Mouse (Mus musculus) forebrain, embryonic 10.5 days (tissue): ENCODE results near the gene Ninj1. TPM values are rescaled to one million over a fixed set of nuclear protein-coding genes. Genes with fewer than 3 reads are reported as not detected.

Experiments
- DNase-seq: peaks from one replicate; pipeline ENCODE4 v3.0.0-alpha.2; 2017; ENCODE audit warnings: low spot score; ENCODE audit errors: extremely low spot score
- H3K27ac ChIP-seq: fragments of 300-500 bp; sonication (generic); 2 replicates; pipeline ENCODE4 v1.5.1; 2016; ENCODE audit warnings: mild to moderate bottlenecking
- H3K27me3 ChIP-seq: fragments of 300-500 bp; sonication (generic); 2 replicates; pipeline ENCODE4 v1.6.1; 2016; ENCODE audit warnings: mild to moderate bottlenecking; ENCODE audit not compliant: poor library complexity, severe bottlenecking
- H3K36me3 ChIP-seq: fragments of 300-500 bp; sonication (generic); replicated peaks from 2 replicates; pipeline ENCODE4 v1.6.1; 2016; ENCODE audit warnings: mild to moderate bottlenecking, moderate library complexity
- H3K4me1 ChIP-seq: fragments of 300-500 bp; sonication (generic); 2 replicates; pipeline ENCODE4 v1.6.1; 2016
- H3K4me3 ChIP-seq: fragments of 300-500 bp; sonication (generic); 2 replicates; pipeline ENCODE4 v1.5.1; 2016; ENCODE audit warnings: mild to moderate bottlenecking, moderate library complexity
- H3K9me3 ChIP-seq: fragments of 300-500 bp; sonication (generic); 2 replicates; pipeline ENCODE4 v1.6.1; 2016; ENCODE audit warnings: mild to moderate bottlenecking, moderate library complexity
- WGBS: fragments of 180-500 bp; shearing (Covaris S2); methylation state at CpG from one replicate; pipeline ENCODE4 v1.1.7; 2016; 5-methylcytosine and 5-hydroxymethylcytosine counted together
- polyA plus RNA-seq: library from polyadenylated mRNA; unstranded; fragments of >200 nt; fragmentation: Nextera tagmentation; extraction: Ambion mirVana; gene quantifications from 2 replicates; pipeline ENCODE4 v1.2.1, GENCODE M21; 2016

The Ninj1 gene
- polyA plus RNA-seq, 1 experiment from 2014 or later = 22.7 TPM

- 73% methylated on average over 7 of the region's 7 CpGs for WGBS
- Histone ChIP-seq H3K4me1 (no peaks in the 10 kb centered on the region), H3K27me3 (peaks cover 17% of the 10 kb centered on the region), H3K27ac (no peak overlapping the region), H3K36me3 (no peaks in the 10 kb centered on the region), H3K4me3 (no peak overlapping the region), H3K9me3 (peaks cover 8% of the 10 kb centered on the region; the same call in 1 of the 2 replicates)
- no peak for DNase-seq
These were observed 32.7 kb upstream of the Ninj1 start for GRCm38 (mm10) chr13:49154621-49155020.

GRCm38 (mm10) chr13:49156645-49157044, 30.6 kb upstream of the Ninj1 start:
- Histone ChIP-seq H3K27me3 (no peaks in the 10 kb centered on the region), H3K27ac (no peak overlapping the region), H3K9me3 (peaks cover 8% of the 10 kb centered on the region; the same call in 1 of the 2 replicates), H3K4me1 (no peaks in the 10 kb centered on the region), H3K4me3 (no peak overlapping the region), H3K36me3 (no peaks in the 10 kb centered on the region)
- no peak for DNase-seq
- 71% methylated on average over 4 of the region's 4 CpGs for WGBS

- 83% methylated on average over 10 of the region's 10 CpGs for WGBS
- Histone ChIP-seq H3K27me3 (no peaks in the 10 kb centered on the region), H3K27ac (no peak overlapping the region), H3K4me1 (no peaks in the 10 kb centered on the region), H3K9me3 (peaks cover 8% of the 10 kb centered on the region; the same call in 1 of the 2 replicates), H3K36me3 (no peaks in the 10 kb centered on the region), H3K4me3 (no peak overlapping the region)
- DNase-seq = no peak
These were observed 29.1 kb upstream of the Ninj1 start for GRCm38 (mm10) chr13:49158040-49158713.

GRCm38 (mm10) chr13:49161236-49161635, 26.0 kb upstream of the Ninj1 start:
- H3K36me3 ChIP-seq = no peaks in the 10 kb centered on the region
- H3K9me3 ChIP-seq = peaks cover 8% of the 10 kb centered on the region; the same call in 1 of the 2 replicates
- H3K27me3 ChIP-seq = no peaks in the 10 kb centered on the region
- 76% methylated on average over 2 of the region's 2 CpGs for WGBS
- H3K4me1 ChIP-seq = no peaks in the 10 kb centered on the region
- no peak for DNase-seq
- H3K4me3 ChIP-seq = no peak overlapping the region
- no peak overlapping the region for H3K27ac ChIP-seq

GRCm38 (mm10) chr13:49162722-49163121, 24.6 kb upstream of the Ninj1 start:
- 85% methylated on average over 4 of the region's 4 CpGs for WGBS
- Histone ChIP-seq H3K27me3 (no peaks in the 10 kb centered on the region), H3K9me3 (no peaks in the 10 kb centered on the region)

GRCm38 (mm10) chr13:49163645-49164044, 23.6 kb upstream of the Ninj1 start:
- no peaks in the 10 kb centered on the region for H3K36me3 ChIP-seq
- no peak for DNase-seq
- H3K27me3 ChIP-seq = no peaks in the 10 kb centered on the region
- no peaks in the 10 kb centered on the region for H3K4me1 ChIP-seq
- H3K27ac ChIP-seq = no peak overlapping the region
- WGBS = 88% methylated on average over 7 of the region's 7 CpGs
- no peaks in the 10 kb centered on the region for H3K9me3 ChIP-seq
- H3K4me3 ChIP-seq = no peak overlapping the region

More at GRCm38 (mm10) chr13:49162722-49163121, 24.6 kb upstream of the Ninj1 start:
- Histone ChIP-seq H3K36me3 (no peaks in the 10 kb centered on the region), H3K4me3 (no peak overlapping the region), H3K4me1 (no peaks in the 10 kb centered on the region), H3K27ac (no peak overlapping the region)
- no peak for DNase-seq

GRCm38 (mm10) chr13:49167081-49167480, 20.2 kb upstream of the Ninj1 start:
- H3K4me3 ChIP-seq = no peak overlapping the region
- H3K27ac ChIP-seq = no peak overlapping the region
- WGBS = 84% methylated on average over 9 of the region's 9 CpGs
- no peaks in the 10 kb centered on the region for H3K36me3 ChIP-seq
- no peak for DNase-seq
- 0 out of 2 replicates have a peak, but pooled peaks cover 2% of the 10 kb centered on the region for H3K27me3 ChIP-seq
- no peaks in the 10 kb centered on the region for H3K9me3 ChIP-seq
- no peaks in the 10 kb centered on the region for H3K4me1 ChIP-seq

GRCm38 (mm10) chr13:49169448-49170207, 17.7 kb upstream of the Ninj1 start:
- 21% methylated on average over 17 of the region's 17 CpGs for WGBS
- peak; percentile 84 for DNase-seq
- peaks cover 9% of the 10 kb centered on the region; the same call in 1 of the 2 replicates for H3K27me3 ChIP-seq

GRCm38 (mm10) chr13:49170623-49171022, 16.7 kb upstream of the Ninj1 start:
- Histone ChIP-seq H3K9me3 (no peaks in the 10 kb centered on the region), H3K4me1 (peaks cover 7% of the 10 kb centered on the region), H3K4me3 (no peak overlapping the region), H3K27me3 (peaks cover 9% of the 10 kb centered on the region; the same call in 1 of the 2 replicates), H3K36me3 (no peaks in the 10 kb centered on the region), H3K27ac (no peak overlapping the region)
- DNase-seq = no peak
- 93% methylated on average over 11 of the region's 11 CpGs for WGBS

More at GRCm38 (mm10) chr13:49169448-49170207, 17.7 kb upstream of the Ninj1 start:
- Histone ChIP-seq H3K36me3 (no peaks in the 10 kb centered on the region), H3K27ac (no peak overlapping the region), H3K4me1 (peaks cover 7% of the 10 kb centered on the region), H3K4me3 (no peak overlapping the region), H3K9me3 (no peaks in the 10 kb centered on the region)

- WGBS = 80% methylated on average over 1 of the region's 1 CpGs
- Histone ChIP-seq H3K9me3 (no peaks in the 10 kb centered on the region), H3K4me3 (no peak overlapping the region), H3K4me1 (peaks cover 7% of the 10 kb centered on the region), H3K27ac (no peak overlapping the region), H3K27me3 (peaks cover 9% of the 10 kb centered on the region; the same call in 1 of the 2 replicates), H3K36me3 (no peaks in the 10 kb centered on the region)
- DNase-seq = no peak
These were observed 15.6 kb upstream of the Ninj1 start for GRCm38 (mm10) chr13:49171729-49172128.

- peaks cover 7% of the 10 kb centered on the region for H3K4me1 ChIP-seq
- H3K27me3 ChIP-seq = peaks cover 9% of the 10 kb centered on the region; the same call in 1 of the 2 replicates
- H3K27ac ChIP-seq = no peak overlapping the region
- H3K36me3 ChIP-seq = no peaks in the 10 kb centered on the region
- H3K9me3 ChIP-seq = no peaks in the 10 kb centered on the region
- no peak for DNase-seq
- 91% methylated on average over 7 of the region's 7 CpGs for WGBS
- H3K4me3 ChIP-seq = no peak overlapping the region
These were observed 14.9 kb upstream of the Ninj1 start for GRCm38 (mm10) chr13:49172335-49172734.

GRCm38 (mm10) chr13:49172971-49173596, 14.2 kb upstream of the Ninj1 start:
- peaks cover 7% of the 10 kb centered on the region for H3K4me1 ChIP-seq
- no peak overlapping the region for H3K27ac ChIP-seq
- peak; percentile 91 for DNase-seq
- no peaks in the 10 kb centered on the region for H3K9me3 ChIP-seq
- H3K27me3 ChIP-seq = peaks cover 9% of the 10 kb centered on the region; the same call in 1 of the 2 replicates
- H3K4me3 ChIP-seq = no peak overlapping the region
- no peaks in the 10 kb centered on the region for H3K36me3 ChIP-seq
- WGBS = 9% methylated on average over 12 of the region's 12 CpGs
